Mouse (Mus musculus): ENCODE results near the gene Pnldc1. TPM values are rescaled to one million over a fixed set of nuclear protein-coding genes. Genes with fewer than 3 reads are reported as not detected.
"Not testable (repeated sequence)": the region's sequence is repeated elsewhere in the genome, so short reads cannot be mapped to it uniquely, and the experiment has no call there.

Pnldc1 gene
- 1.7 and 2.3 TPM in 2 replicates for polyA plus RNA-seq (2014; fragmentation: Nextera tagmentation; extraction: Ambion mirVana)

GRCm38 (mm10) chr17:12909361-12910280 is at the start of gene Pnldc1:
Gene Pnldc1 (minus strand): TSS chr17:12910230.
- no peak for ATAC-seq (ENCODE audit: insufficient number of reproducible peaks, low FRiP score, low TSS enrichment, low read depth)
- H3K4me2 ChIP-seq (ENCODE audit: low read depth, severe bottlenecking), result no peak within 1 kb of the TSS
- no peak for DNase-seq (ENCODE audit: low spot score)
- no peaks in the 10 kb centered on the region for H3K4me1 ChIP-seq (ENCODE audit: control insufficient read depth, insufficient read depth, low read length)
- H3K27me3 ChIP-seq (ENCODE audit: control insufficient read depth, insufficient read depth, low read length), result no peaks in the 10 kb centered on the region
- no peaks in the 10 kb centered on the region for H3K9me3 ChIP-seq (ENCODE audit: control insufficient read depth, low read length)
- no peak within 1 kb of the TSS for H3K4me3 ChIP-seq (ENCODE audit: low read depth, low read length)
- WGBS, result 80% methylated on average over 35 of the region's 35 CpGs
- H3K27ac ChIP-seq (replicated peaks; ENCODE audit: low read depth, low read length), result no peak within 1 kb of the TSS
- no peak within 1 kb of the TSS for H3K9ac ChIP-seq (ENCODE audit: low read length)
- H3K36me3 ChIP-seq (ENCODE audit: control insufficient read depth, insufficient read depth, low read length), result peaks cover 20% of the 10 kb centered on the region

- H3K4me3 ChIP-seq (ENCODE audit: low read depth, low read length); ATAC-seq (ENCODE audit: insufficient number of reproducible peaks, low FRiP score, low TSS enrichment, low read depth); H3K9me3 ChIP-seq (ENCODE audit: control insufficient read depth, low read length); H3K9ac ChIP-seq (ENCODE audit: low read length); H3K4me1 ChIP-seq (ENCODE audit: control insufficient read depth, insufficient read depth, low read length); H3K27ac ChIP-seq (replicated peaks; ENCODE audit: low read depth, low read length); DNase-seq (ENCODE audit: low spot score); H3K36me3 ChIP-seq (ENCODE audit: control insufficient read depth, insufficient read depth, low read length); H3K27me3 ChIP-seq (ENCODE audit: control insufficient read depth, insufficient read depth, low read length): not testable (repeated sequence)
- H3K4me2 ChIP-seq (ENCODE audit: low read depth, severe bottlenecking), result peak overlapping the region; percentile 25; the same call in 1 of the 2 replicates
- 29% methylated on average over 1 of the region's 2 CpGs for WGBS
Observed at GRCm38 (mm10) chr17:12959377-12959776, 49.3 kb upstream of the Pnldc1 start.

GRCm38 (mm10) chr17:12956664-12957063 is 46.6 kb upstream of the Pnldc1 start:
- Histone ChIP-seq H3K36me3 (ENCODE audit: control insufficient read depth, insufficient read depth, low read length) (peaks cover 5% of the 10 kb centered on the region; the same call in 1 of the 2 replicates), H3K27me3 (ENCODE audit: control insufficient read depth, insufficient read depth, low read length) (no peaks in the 10 kb centered on the region), H3K4me2 (ENCODE audit: low read depth, severe bottlenecking) (no peak overlapping the region), H3K9ac (ENCODE audit: low read length) (no peak overlapping the region; the same call in 1 of the 2 replicates), H3K27ac (replicated peaks; ENCODE audit: low read depth, low read length) (no peak overlapping the region), H3K4me1 (ENCODE audit: control insufficient read depth, insufficient read depth, low read length) (no peaks in the 10 kb centered on the region; the same call in 1 of the 2 replicates), H3K9me3 (ENCODE audit: control insufficient read depth, low read length) (no peaks in the 10 kb centered on the region), H3K4me3 (ENCODE audit: low read depth, low read length) (no peak overlapping the region)
- ATAC-seq (ENCODE audit: insufficient number of reproducible peaks, low FRiP score, low TSS enrichment, low read depth) (no peak), DNase-seq (ENCODE audit: low spot score) (no peak)
- 94% methylated on average over 8 of the region's 8 CpGs for WGBS

GRCm38 (mm10) chr17:12949669-12950068 is 39.6 kb upstream of the Pnldc1 start:
- no peaks in the 10 kb centered on the region for H3K27me3 ChIP-seq (ENCODE audit: control insufficient read depth, insufficient read depth, low read length)
- no peak overlapping the region for H3K4me2 ChIP-seq (ENCODE audit: low read depth, severe bottlenecking)
- DNase-seq (ENCODE audit: low spot score), result no peak
- no peak overlapping the region for H3K9ac ChIP-seq (ENCODE audit: low read length)
- no peak overlapping the region for H3K4me3 ChIP-seq (ENCODE audit: low read depth, low read length)
- no peaks in the 10 kb centered on the region for H3K9me3 ChIP-seq (ENCODE audit: control insufficient read depth, low read length)
- 92% methylated on average over 5 of the region's 5 CpGs for WGBS
- ATAC-seq (ENCODE audit: insufficient number of reproducible peaks, low FRiP score, low TSS enrichment, low read depth), result no peak
- no peaks in the 10 kb centered on the region for H3K4me1 ChIP-seq (ENCODE audit: control insufficient read depth, insufficient read depth, low read length)
- no peak overlapping the region for H3K27ac ChIP-seq (replicated peaks; ENCODE audit: low read depth, low read length)
- H3K36me3 ChIP-seq (ENCODE audit: control insufficient read depth, insufficient read depth, low read length), result peaks cover 17% of the 10 kb centered on the region; the same call in 1 of the 2 replicates

- Histone ChIP-seq H3K4me1 (ENCODE audit: control insufficient read depth, insufficient read depth, low read length) (0 out of 2 replicates have a peak, but pooled peaks cover 5% of the 10 kb centered on the region), H3K36me3 (ENCODE audit: control insufficient read depth, insufficient read depth, low read length) (peaks cover 8% of the 10 kb centered on the region; the same call in 1 of the 2 replicates), H3K9me3 (ENCODE audit: control insufficient read depth, low read length) (no peaks in the 10 kb centered on the region), H3K27ac (replicated peaks; ENCODE audit: low read depth, low read length) (no peak overlapping the region), H3K4me2 (ENCODE audit: low read depth, severe bottlenecking) (no peak overlapping the region), H3K9ac (ENCODE audit: low read length) (no peak overlapping the region), H3K27me3 (ENCODE audit: control insufficient read depth, insufficient read depth, low read length) (no peaks in the 10 kb centered on the region), H3K4me3 (ENCODE audit: low read depth, low read length) (no peak overlapping the region)
- no peak for DNase-seq (ENCODE audit: low spot score)
- 90% methylated on average over 6 of the region's 6 CpGs for WGBS
- no peak for ATAC-seq (ENCODE audit: insufficient number of reproducible peaks, low FRiP score, low TSS enrichment, low read depth)
Observed at GRCm38 (mm10) chr17:12942459-12943162, 32.6 kb upstream of the Pnldc1 start.

- DNase-seq (ENCODE audit: low spot score) (no peak), ATAC-seq (ENCODE audit: insufficient number of reproducible peaks, low FRiP score, low TSS enrichment, low read depth) (no peak)
- peaks cover 8% of the 10 kb centered on the region; the same call in 1 of the 2 replicates for H3K36me3 ChIP-seq (ENCODE audit: control insufficient read depth, insufficient read depth, low read length)
- 0 out of 2 replicates have a peak, but pooled peaks cover 5% of the 10 kb centered on the region for H3K4me1 ChIP-seq (ENCODE audit: control insufficient read depth, insufficient read depth, low read length)
- H3K4me3 ChIP-seq (ENCODE audit: low read depth, low read length), result no peak overlapping the region
- no peak overlapping the region for H3K27ac ChIP-seq (replicated peaks; ENCODE audit: low read depth, low read length)
- H3K9ac ChIP-seq (ENCODE audit: low read length), result no peak overlapping the region
- no peaks in the 10 kb centered on the region for H3K9me3 ChIP-seq (ENCODE audit: control insufficient read depth, low read length)
- no peak overlapping the region for H3K4me2 ChIP-seq (ENCODE audit: low read depth, severe bottlenecking)
- 80% methylated on average over 8 of the region's 8 CpGs for WGBS
- H3K27me3 ChIP-seq (ENCODE audit: control insufficient read depth, insufficient read depth, low read length), result no peaks in the 10 kb centered on the region
Observed at GRCm38 (mm10) chr17:12941543-12942260, 31.7 kb upstream of the Pnldc1 start.

GRCm38 (mm10) chr17:12940151-12940805 is 30.2 kb upstream of the Pnldc1 start, which contains the start of gene Acat3:
Gene Acat3 (minus strand): TSS chr17:12940600.
- DNase-seq (ENCODE audit: low spot score), result no peak
- Histone ChIP-seq H3K27ac (replicated peaks; ENCODE audit: low read depth, low read length) (no peak within 1 kb of the TSS), H3K36me3 (ENCODE audit: control insufficient read depth, insufficient read depth, low read length) (peaks cover 5% of the 10 kb centered on the region; the same call in 1 of the 2 replicates), H3K9ac (ENCODE audit: low read length) (no peak within 1 kb of the TSS), H3K4me2 (ENCODE audit: low read depth, severe bottlenecking) (peak within 1 kb of the TSS; percentile 53), H3K9me3 (ENCODE audit: control insufficient read depth, low read length) (no peaks in the 10 kb centered on the region), H3K27me3 (ENCODE audit: control insufficient read depth, insufficient read depth, low read length) (no peaks in the 10 kb centered on the region), H3K4me1 (ENCODE audit: control insufficient read depth, insufficient read depth, low read length) (0 out of 2 replicates have a peak, but pooled peaks cover 5% of the 10 kb centered on the region), H3K4me3 (ENCODE audit: low read depth, low read length) (peak within 1 kb of the TSS; percentile 16)
- WGBS, result 19% methylated on average over 27 of the region's 27 CpGs
- ATAC-seq (ENCODE audit: insufficient number of reproducible peaks, low FRiP score, low TSS enrichment, low read depth), result peak; percentile 71
